Mouse (Mus musculus): ENCODE data around the gene Zfpl1. TPM values are rescaled to one million over a fixed set of nuclear protein-coding genes. Genes with fewer than 3 reads are reported as not detected.

Gene Zfpl1
- polyA plus RNA-seq, 1 experiment from 2014 or later: 59.4 TPM

GRCm38 (mm10) chr19:6061641-6062302 is 23.0 kb downstream of the Zfpl1 start:
- peak; percentile 13 for ATAC-seq
- H3K27me3 ChIP-seq: no peaks in the 10 kb centered on the region
- POLR2A ChIA-PET: interaction anchor here (1.1 to 3.3 kb wide), 2 partner anchors 15 to 196 kb away, joined by 3 to 15 read pairs; partner anchors contain the start of gene Syvn1
- in situ Hi-C loops (cut with MboI; ENCODE audit: low pct_unique_long_range_greater_than_20kb): no loop called here
- CTCF ChIA-PET: interaction anchor here (1.0 kb wide), 1 partner anchor 44 kb away, joined by 3 read pairs; no protein-coding TSS in a partner anchor
- no peak for DNase-seq (ENCODE audit: low read depth, low spot score)
- TF ChIP-seq CTCF (IDR thresholded peaks at IDR 0.05): no peak

GRCm38 (mm10) chr19:6061021-6061533 is 23.7 kb downstream of the Zfpl1 start, which contains the start of gene Znhit2:
Znhit2 (plus strand) TSS chr19:6061192.
- in situ Hi-C loops (cut with MboI; ENCODE audit: low pct_unique_long_range_greater_than_20kb): no loop called here
- no peaks in the 10 kb centered on the region for H3K27me3 ChIP-seq
- peak; percentile 74 for DNase-seq (ENCODE audit: low read depth, low spot score)
- TF ChIP-seq CTCF (IDR thresholded peaks at IDR 0.05): no peak
- POLR2A ChIA-PET: interaction anchor here (0.5 to 3.3 kb wide), 3 partner anchors 15 to 216 kb away, joined by 4 to 15 read pairs (median 5); partner anchors contain the start of gene Syvn1
- CTCF ChIA-PET: interaction anchor here (1.0 kb wide), 1 partner anchor 43 kb away, joined by 3 read pairs; no protein-coding TSS in a partner anchor
- peak; percentile 78 for ATAC-seq

DNA sequence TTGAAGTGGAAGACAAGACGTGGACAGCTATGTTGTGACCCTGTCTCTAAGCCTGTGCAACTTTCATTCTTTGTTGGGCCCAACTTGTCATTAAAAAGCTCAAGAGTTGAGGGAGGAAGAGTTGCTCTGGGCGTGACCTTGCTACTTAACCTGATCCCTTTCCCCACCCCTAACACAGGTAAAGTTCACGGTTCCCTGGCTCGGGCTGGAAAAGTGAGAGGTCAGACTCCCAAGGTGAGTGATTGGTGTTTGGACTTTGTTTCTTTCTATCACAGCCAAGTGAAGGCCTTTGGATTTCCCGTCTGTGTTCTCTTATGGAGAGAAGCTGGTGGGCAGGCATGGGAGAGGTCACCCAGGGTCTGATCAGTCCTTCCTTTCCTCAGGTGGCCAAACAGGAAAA is 25.8 kb downstream of the Zfpl1 start:
- in situ Hi-C loops (cut with MboI; ENCODE audit: low pct_unique_long_range_greater_than_20kb): no loop called here

GRCm38 (mm10) chr19:6058513-6058912 is 26.2 kb downstream of the Zfpl1 start:
- DNase-seq (ENCODE audit: low read depth, low spot score) (no peak), ATAC-seq (no peak)
- in situ Hi-C loops (cut with MboI; ENCODE audit: low pct_unique_long_range_greater_than_20kb): no loop called here
- TF ChIP-seq CTCF (IDR thresholded peaks at IDR 0.05): no peak
- no peaks in the 10 kb centered on the region for H3K27me3 ChIP-seq
- POLR2A ChIA-PET: interaction anchor here (0.6 to 1.3 kb wide), 6 partner anchors 12 to 369 kb away, joined by 3 to 6 read pairs (median 4); partner anchors contain the start of gene Syvn1
- CTCF ChIA-PET: no interaction called here

More for the DNA sequence above, 25.8 kb downstream of the Zfpl1 start:
- no peak for TF ChIP-seq CTCF (IDR thresholded peaks at IDR 0.05)
- ChIA-PET CTCF (no interaction called here), POLR2A (interaction anchor here (0.6 to 1.3 kb wide), 5 partner anchors 16 to 369 kb away, joined by 3 to 6 read pairs (median 3); no protein-coding TSS in a partner anchor)
- ATAC-seq (no peak), DNase-seq (ENCODE audit: low read depth, low spot score) (no peak)
- H3K27me3 ChIP-seq: no peaks in the 10 kb centered on the region

GRCm38 (mm10) chr19:6057313-6058096 is 27.3 kb downstream of the Zfpl1 start, which contains the start of the genes Mrpl49 and Fau:
Mrpl49 (minus strand) TSS chr19:6057785.
Fau (plus strand) TSS chr19:6057844.
- CTCF ChIA-PET: interaction anchor here (1.4 kb wide), 1 partner anchor 274 kb away, joined by 3 read pairs; no protein-coding TSS in a partner anchor
- POLR2A ChIA-PET: interaction anchor here (0.6 to 1.3 kb wide), 3 partner anchors 11 to 61 kb away, joined by 3 to 6 read pairs (median 4); partner anchors contain the start of gene Syvn1
- ATAC-seq: peak; percentile 23
- no peaks in the 10 kb centered on the region for H3K27me3 ChIP-seq
- in situ Hi-C loops (cut with MboI; ENCODE audit: low pct_unique_long_range_greater_than_20kb): no loop called here
- peak; percentile 75 for DNase-seq (ENCODE audit: low read depth, low spot score)
- no peak for TF ChIP-seq CTCF (IDR thresholded peaks at IDR 0.05)

- ATAC-seq: no peak
- no peaks in the 10 kb centered on the region for H3K27me3 ChIP-seq
- TF ChIP-seq CTCF (IDR thresholded peaks at IDR 0.05): no peak
- in situ Hi-C loops (cut with MboI; ENCODE audit: low pct_unique_long_range_greater_than_20kb): no loop called here
- CTCF ChIA-PET: interaction anchor here (1.4 to 2.4 kb wide), 2 partner anchors 41 to 275 kb away, joined by 3 to 5 read pairs; partner anchors contain the start of gene Capn1
- POLR2A ChIA-PET: interaction anchor here (0.6 to 0.8 kb wide), 2 partner anchors 28 to 62 kb away, joined by 3 to 6 read pairs; no protein-coding TSS in a partner anchor
- no peak for DNase-seq (ENCODE audit: low read depth, low spot score)
Measured at GRCm38 (mm10) chr19:6056696-6057095, 28.1 kb downstream of the Zfpl1 start.

DNA sequence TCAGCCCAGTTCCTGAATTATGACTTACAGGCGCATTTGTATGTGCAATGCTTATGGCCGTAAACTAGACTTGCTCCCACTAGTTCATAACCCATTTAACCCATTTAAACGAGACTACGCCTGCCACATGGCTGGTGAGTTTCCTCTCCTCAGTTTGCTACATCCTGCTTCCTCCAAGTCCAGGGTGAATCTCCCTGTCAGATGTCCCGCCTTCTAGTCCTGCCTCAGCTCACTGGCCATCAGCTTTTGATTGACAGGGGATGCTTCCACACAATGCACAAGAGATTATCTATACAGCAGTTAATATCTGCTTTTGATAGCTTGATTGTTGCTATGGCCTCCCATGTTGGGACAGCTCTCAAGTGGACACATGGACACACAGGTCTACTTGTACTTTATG is 30.5 kb downstream of the Zfpl1 start:
- ChIA-PET POLR2A (no interaction called here), CTCF (interaction anchor here (1.3 to 2.4 kb wide), 2 partner anchors 8 to 39 kb away, joined by 3 to 5 read pairs; partner anchors contain the start of genes Capn1 and Syvn1)
- no peak for DNase-seq (ENCODE audit: low read depth, low spot score)
- no peak for TF ChIP-seq CTCF (IDR thresholded peaks at IDR 0.05)
- no peaks in the 10 kb centered on the region for H3K27me3 ChIP-seq
- no peak for ATAC-seq
- in situ Hi-C loops (cut with MboI; ENCODE audit: low pct_unique_long_range_greater_than_20kb): no loop called here

- CTCF ChIA-PET: interaction anchor here (1.3 to 2.1 kb wide), 3 partner anchors 15 to 128 kb away, joined by 4 to 7 read pairs (median 5); partner anchors contain the start of genes Arl2 and Cdc42ep2
- in situ Hi-C loops (cut with MboI; ENCODE audit: low pct_unique_long_range_greater_than_20kb): no loop called here
- ATAC-seq: no peak
- H3K27me3 ChIP-seq: no peaks in the 10 kb centered on the region
- TF ChIP-seq CTCF (IDR thresholded peaks at IDR 0.05): no peak
- DNase-seq (ENCODE audit: low read depth, low spot score): no peak
- POLR2A ChIA-PET: interaction anchor here (0.6 to 1.6 kb wide), 2 partner anchors 11 to 121 kb away, joined by 3 to 4 read pairs; no protein-coding TSS in a partner anchor
Measured at GRCm38 (mm10) chr19:6052516-6052915, 32.2 kb downstream of the Zfpl1 start.

GRCm38 (mm10) chr19:6048681-6049410 is 35.9 kb downstream of the Zfpl1 start:
- TF ChIP-seq CTCF (IDR thresholded peaks at IDR 0.05): no peak
- CTCF ChIA-PET: no interaction called here
- no peaks in the 10 kb centered on the region for H3K27me3 ChIP-seq
- ATAC-seq (no peak), DNase-seq (ENCODE audit: low read depth, low spot score) (no peak)
- POLR2A ChIA-PET: interaction anchor here (0.8 kb wide), 1 partner anchor 22 kb away, joined by 5 read pairs; no protein-coding TSS in a partner anchor
- in situ Hi-C loops (cut with MboI; ENCODE audit: low pct_unique_long_range_greater_than_20kb): no loop called here

Measured in Patski (cell line).